Mouse (Mus musculus) MEL (cell line): ENCODE data around the gene Ubn1.

Experiments used
- CTCF ChIP-seq, 3 experiments: IDR thresholded peaks in 2 of 3; conservative IDR thresholded peaks in 1 of 3; 2 replicates each; pipeline ENCODE4 v1.5.1; 2011 to 2012; ENCODE audit warnings: low read length in 3 of 3, low read depth in 2 of 3, mild to moderate bottlenecking in 2 of 3, improper control_type of control experiment in 1 of 3, inconsistent platforms in 1 of 3, mixed read lengths in 1 of 3, moderate library complexity in 1 of 3; ENCODE audit not compliant: control insufficient read depth in 1 of 3, insufficient read depth in 1 of 3, poor library complexity in 1 of 3, severe bottlenecking in 1 of 3
- ELF1 ChIP-seq: IDR thresholded peaks from 2 replicates; pipeline ENCODE4 v1.6.1; 2014; ENCODE audit warnings: low read depth, mild to moderate bottlenecking, inconsistent platforms, low read length, improper control_type of control experiment, moderate library complexity
- EP300 ChIP-seq, 2 experiments: IDR thresholded peaks; 2 replicates each; pipeline ENCODE4 v1.6.1; 2011; ENCODE audit warnings: improper control_type of control experiment in 2 of 2, low read length in 2 of 2, low read depth in 1 of 2, mild to moderate bottlenecking in 1 of 2
- GABPA ChIP-seq: IDR thresholded peaks from 2 replicates; pipeline ENCODE4 v1.6.1; 2012; ENCODE audit warnings: low read depth, mild to moderate bottlenecking, inconsistent platforms, low read length, improper control_type of control experiment, moderate library complexity
- HCFC1 ChIP-seq: IDR thresholded peaks from 2 replicates; pipeline ENCODE4 v1.6.1; 2012; ENCODE audit warnings: low read depth, mild to moderate bottlenecking, inconsistent platforms, low read length, improper control_type of control experiment, moderate library complexity
- MAZ ChIP-seq: IDR thresholded peaks from 2 replicates; pipeline ENCODE4 v1.6.1; 2012; ENCODE audit warnings: low read depth, mild to moderate bottlenecking, inconsistent platforms, low read length, improper control_type of control experiment
- MYC ChIP-seq: IDR thresholded peaks from 2 replicates; pipeline ENCODE4 v1.6.1; 2011; ENCODE audit warnings: low read depth, mild to moderate bottlenecking, low read length, improper control_type of control experiment, moderate library complexity
- POLR2A ChIP-seq, 2 experiments: IDR thresholded peaks; 2 replicates each; pipeline ENCODE4 v1.6.1; 2011 to 2012; ENCODE audit warnings: low read length in 2 of 2, mild to moderate bottlenecking in 2 of 2, control low read depth in 1 of 2, improper control_type of control experiment in 1 of 2, low read depth in 1 of 2, moderate library complexity in 1 of 2; ENCODE audit not compliant: control insufficient read depth in 1 of 2, insufficient read depth in 1 of 2, poor library complexity in 1 of 2
- POLR2AphosphoS2 ChIP-seq: IDR thresholded peaks from 2 replicates; pipeline ENCODE4 v1.6.1; 2011; ENCODE audit warnings: low read length, improper control_type of control experiment
- RCOR1 ChIP-seq: IDR thresholded peaks from 2 replicates; pipeline ENCODE4 v1.6.1; 2012; ENCODE audit warnings: low read depth, mild to moderate bottlenecking, inconsistent platforms, low read length, improper control_type of control experiment
- SIN3A ChIP-seq: IDR thresholded peaks from 2 replicates; pipeline ENCODE4 v1.6.1; 2012; ENCODE audit warnings: low read length, improper control_type of control experiment, inconsistent platforms
- SMC3 ChIP-seq: IDR thresholded peaks from 2 replicates; pipeline ENCODE4 v1.6.1; 2011; ENCODE audit warnings: low read depth, low read length, improper control_type of control experiment
- USF1 ChIP-seq: IDR thresholded peaks from 2 replicates; pipeline ENCODE4 v1.6.1; 2014; ENCODE audit warnings: low read depth, mild to moderate bottlenecking, inconsistent platforms, low read length, improper control_type of control experiment, moderate library complexity
- ZKSCAN1 ChIP-seq: IDR thresholded peaks from 2 replicates; pipeline ENCODE4 v1.6.1; 2012; ENCODE audit warnings: low read depth, mild to moderate bottlenecking, inconsistent platforms, low read length, improper control_type of control experiment, moderate library complexity

DNA sequence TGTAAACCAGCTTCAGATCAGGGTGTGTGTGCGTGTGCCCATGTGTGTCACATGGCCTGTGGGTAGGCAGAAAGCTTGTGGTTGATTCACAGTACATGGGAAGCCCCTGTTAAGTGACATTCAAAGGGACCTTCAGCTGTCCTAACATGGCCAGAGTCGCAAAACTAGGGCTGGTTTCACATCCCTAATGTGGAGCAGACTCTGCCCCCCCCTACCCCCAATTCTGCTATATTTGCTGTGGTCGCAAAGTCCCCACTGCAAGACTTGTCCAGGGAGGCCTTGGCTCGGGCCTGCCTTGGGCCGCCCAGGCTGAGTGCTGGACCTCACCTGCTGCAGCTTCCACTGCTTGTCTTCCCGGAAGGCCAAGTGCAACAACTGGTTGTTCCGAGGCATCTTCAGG is 38.6 kb upstream of the Ubn1 start:
- TF ChIP-seq POLR2AphosphoS2 (no peak), POLR2A (IDR thresholded peaks at IDR 0.05; ENCODE audit: control insufficient read depth in 1 of 2, insufficient read depth in 1 of 2, low read depth in 1 of 2, low read length in 2 of 2, poor library complexity in 1 of 2) (no peak), EP300 (IDR thresholded peaks at IDR 0.05; ENCODE audit: low read depth in 1 of 2, low read length in 2 of 2) (no peak), GABPA (no peak), MYC (no peak), SMC3 (no peak), ZKSCAN1 (no peak), HCFC1 (no peak), SIN3A (no peak), CTCF (IDR thresholded peaks at IDR 0.05 in 2 of 3, conservative IDR thresholded peaks at IDR 0.05 in 1 of 3; ENCODE audit: control insufficient read depth in 1 of 3, insufficient read depth in 1 of 3, low read depth in 2 of 3, low read length in 3 of 3, poor library complexity in 1 of 3, severe bottlenecking in 1 of 3) (no peak), USF1 (no peak), RCOR1 (no peak), ELF1 (no peak), MAZ (no peak)
